Mouse (Mus musculus) embryo, embryonic 10 days (tissue): ENCODE measurements around the gene Fam20c.

Experiments
- DNase-seq: peaks from one replicate; pipeline ENCODE4 v3.0.0-alpha.2; 2015; ENCODE audit warnings: low spot score

Fam20c gene

GRCm38 (mm10) chr5:138809767-138810166 lies 55.5 kb downstream of the Fam20c start:
- DNase-seq: no peak

GRCm38 (mm10) chr5:138819780-138820179 lies 65.5 kb downstream of the Fam20c start, which contains the start of gene Gm5294:
TSS of gene Gm5294 (plus strand) at chr5:138820080.
- no peak for DNase-seq

GRCm38 (mm10) chr5:138820717-138821332 lies 66.5 kb downstream of the Fam20c start:
- DNase-seq: peak; percentile 34

GRCm38 (mm10) chr5:138825090-138825489 lies 70.8 kb downstream of the Fam20c start:
- DNase-seq: no peak

GRCm38 (mm10) chr5:138833406-138833805 lies 79.1 kb downstream of the Fam20c start:
- DNase-seq: no peak

- no peak for DNase-seq
These were observed 80.6 kb downstream of the Fam20c start for GRCm38 (mm10) chr5:138834910-138835309.

GRCm38 (mm10) chr5:138840981-138841380 lies 86.7 kb downstream of the Fam20c start:
- no peak for DNase-seq

- peak; percentile 13 for DNase-seq
These were observed 89.0 kb downstream of the Fam20c start for GRCm38 (mm10) chr5:138843168-138843824.

GRCm38 (mm10) chr5:138846506-138846905 lies 92.2 kb downstream of the Fam20c start:
- DNase-seq: no peak

GRCm38 (mm10) chr5:138848102-138848501 lies 93.8 kb downstream of the Fam20c start:
- peak; percentile 94 for DNase-seq

- DNase-seq: no peak
These were observed 95.6 kb downstream of the Fam20c start for GRCm38 (mm10) chr5:138849682-138850461.

GRCm38 (mm10) chr5:138850462-138850844 lies 96.1 kb downstream of the Fam20c start:
- no peak for DNase-seq

- no peak for DNase-seq
These were observed 97.0 kb downstream of the Fam20c start for GRCm38 (mm10) chr5:138851296-138851780.

- DNase-seq: no peak
These were observed 97.8 kb downstream of the Fam20c start for GRCm38 (mm10) chr5:138852151-138852550.

- no peak for DNase-seq
These were observed 99.0 kb downstream of the Fam20c start for GRCm38 (mm10) chr5:138853349-138853748.

- peak; percentile 80 for DNase-seq
These were observed 102.8 kb downstream of the Fam20c start for GRCm38 (mm10) chr5:138857010-138857617.

- DNase-seq: no peak
These were observed 103.5 kb downstream of the Fam20c start for GRCm38 (mm10) chr5:138857811-138858251.
